Mouse (Mus musculus) bone marrow, adult 2 months (tissue): Measurements from ENCODE around the gene Syt16. TPM values are rescaled to one million over a fixed set of nuclear protein-coding genes. Genes with fewer than 3 reads are reported as not detected.

Experiments used
- H3K27ac ChIP-seq: fragments of 200-500 bp; 2 replicates; pipeline ENCODE4 v1.5.1; 2012; ENCODE audit warnings: low read depth, mild to moderate bottlenecking, control low read depth, inconsistent platforms, low read length; ENCODE audit not compliant: control insufficient read depth, poor library complexity, insufficient read depth
- H3K4me1 ChIP-seq: fragments of 200-500 bp; 2 replicates; pipeline ENCODE4 v1.6.1; 2011; ENCODE audit warnings: low read length; ENCODE audit not compliant: control insufficient read depth, insufficient read depth
- H3K4me3 ChIP-seq: fragments of 200-500 bp; replicated peaks from 2 replicates; pipeline ENCODE3; 2011; ENCODE audit warnings: mild to moderate bottlenecking, low read depth, low read length, control low read depth; ENCODE audit not compliant: control insufficient read depth
- CTCF ChIP-seq: fragments of 200-500 bp; IDR thresholded peaks from 2 replicates; pipeline ENCODE4 v1.5.1; 2011; ENCODE audit warnings: low read length, control low read depth; ENCODE audit not compliant: control insufficient read depth, insufficient read depth
- POLR2A ChIP-seq: fragments of 200-500 bp; IDR thresholded peaks from 2 replicates; pipeline ENCODE4 v1.6.1; 2011; ENCODE audit warnings: low read depth, mild to moderate bottlenecking, control low read depth, low read length, borderline replicate concordance; ENCODE audit not compliant: control insufficient read depth
- WGBS: fragments of 180-500 bp; shearing (Covaris S2); methylation state at CpG from one replicate; pipeline ENCODE4 v1.1.7; 2018; 5-methylcytosine and 5-hydroxymethylcytosine counted together
- polyA plus RNA-seq: library from polyadenylated mRNA; stranded (reverse); fragments of >200 nt; gene quantifications from 2 replicates; pipeline ENCODE4 v1.2.4, GENCODE M21; 2011; ENCODE audit warnings: low replicate concordance; ENCODE audit not compliant: missing spikeins, insufficient read depth, insufficient read length

Syt16 gene
- polyA plus RNA-seq, 1 experiment: not detected

DNA sequence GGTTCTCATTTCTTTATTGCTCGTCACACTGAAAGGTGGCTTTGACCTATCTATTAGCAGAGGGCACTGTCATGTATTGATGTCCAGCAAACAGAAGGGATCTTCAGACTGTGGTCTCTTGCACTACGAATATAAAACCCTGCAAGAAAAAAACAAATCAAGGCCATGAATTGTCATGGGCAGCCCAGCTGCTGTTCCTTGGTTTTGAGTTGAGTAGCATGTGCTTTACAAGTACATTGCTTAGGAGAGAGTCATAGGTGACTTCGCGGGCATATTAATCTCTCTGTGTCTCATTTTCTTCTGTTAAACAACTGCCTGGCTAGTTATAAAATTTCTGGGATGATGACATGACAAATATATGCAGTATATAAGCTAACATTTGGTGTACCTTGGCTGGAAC is 192.4 kb downstream of the Syt16 start:
- TF ChIP-seq POLR2A (no peak), CTCF (no peak)
- H3K4me3 ChIP-seq: no peak overlapping the region
- H3K4me1 ChIP-seq: no peaks in the 10 kb centered on the region
- WGBS: 85% methylated on average over 4 of the region's 4 CpGs
- H3K27ac ChIP-seq: no peak overlapping the region

DNA sequence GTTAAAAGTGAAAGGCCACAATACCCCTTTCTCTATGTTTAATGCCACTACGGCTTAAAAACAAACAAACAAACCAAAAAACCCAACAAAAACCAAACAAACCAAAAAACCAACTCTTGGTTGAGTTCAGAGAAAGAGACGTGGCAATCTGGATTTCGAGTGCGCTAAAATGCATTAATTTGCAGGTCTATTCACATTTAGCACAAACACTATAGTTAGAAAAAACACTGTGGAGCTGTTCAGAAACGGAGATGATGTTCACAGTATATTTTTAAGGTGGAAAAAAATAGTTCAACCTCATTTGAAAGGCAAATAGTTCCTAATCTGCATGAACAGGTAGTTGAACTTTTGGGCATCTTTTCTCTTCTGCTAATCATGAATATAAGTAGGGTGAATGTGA is 192.8 kb downstream of the Syt16 start:
- TF ChIP-seq POLR2A (no peak), CTCF (no peak)
- Histone ChIP-seq H3K4me3 (no peak overlapping the region), H3K4me1 (no peaks in the 10 kb centered on the region), H3K27ac (no peak overlapping the region)
- WGBS: 83% methylated on average over 5 of the region's 5 CpGs

DNA sequence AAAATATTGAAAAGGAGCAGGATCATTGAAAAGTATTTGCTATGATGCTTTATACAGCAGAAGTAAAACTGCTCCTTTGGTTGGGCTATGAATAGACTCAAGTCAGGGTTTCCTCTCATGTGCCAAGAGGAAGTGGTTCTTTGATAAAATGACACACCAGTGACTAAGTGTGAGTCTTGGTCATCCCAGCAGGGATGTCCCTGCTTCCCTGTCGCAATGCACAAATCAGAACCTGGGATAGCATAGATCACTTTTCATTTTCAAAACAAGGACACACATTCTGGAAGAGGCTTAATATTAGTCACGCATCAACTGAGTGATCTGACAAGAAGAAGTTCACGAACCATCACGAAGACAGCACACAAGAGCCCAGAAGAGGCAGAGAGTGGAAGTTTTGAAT is 195.1 kb downstream of the Syt16 start:
- WGBS: 58% methylated on average over 4 of the region's 4 CpGs
- Histone ChIP-seq H3K4me3 (no peak overlapping the region), H3K4me1 (no peaks in the 10 kb centered on the region), H3K27ac (no peak overlapping the region)
- TF ChIP-seq POLR2A: no peak
- TF ChIP-seq CTCF: no peak

DNA sequence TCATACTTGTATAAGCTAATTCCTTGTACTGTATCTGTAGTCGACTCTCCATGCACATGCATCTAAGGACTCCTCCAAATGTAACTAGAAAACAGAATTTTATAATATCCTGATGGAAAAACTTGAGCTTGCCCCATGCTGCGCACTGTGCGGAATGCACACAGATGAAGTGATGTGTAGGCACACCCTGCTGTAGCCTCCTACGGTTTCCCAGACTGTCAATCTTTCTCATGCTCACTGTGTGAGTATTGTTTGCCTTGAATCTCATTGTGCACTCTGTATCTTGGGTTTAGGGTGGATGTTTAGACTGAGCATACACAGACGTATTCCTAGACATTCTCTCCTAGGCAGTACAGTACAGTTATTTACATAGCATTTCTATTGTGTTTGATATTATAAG is 203.9 kb downstream of the Syt16 start:
- Histone ChIP-seq H3K4me3 (no peak overlapping the region), H3K27ac (no peak overlapping the region), H3K4me1 (no peaks in the 10 kb centered on the region)
- 74% methylated on average over 5 of the region's 5 CpGs for WGBS
- TF ChIP-seq POLR2A (no peak), CTCF (no peak)

DNA sequence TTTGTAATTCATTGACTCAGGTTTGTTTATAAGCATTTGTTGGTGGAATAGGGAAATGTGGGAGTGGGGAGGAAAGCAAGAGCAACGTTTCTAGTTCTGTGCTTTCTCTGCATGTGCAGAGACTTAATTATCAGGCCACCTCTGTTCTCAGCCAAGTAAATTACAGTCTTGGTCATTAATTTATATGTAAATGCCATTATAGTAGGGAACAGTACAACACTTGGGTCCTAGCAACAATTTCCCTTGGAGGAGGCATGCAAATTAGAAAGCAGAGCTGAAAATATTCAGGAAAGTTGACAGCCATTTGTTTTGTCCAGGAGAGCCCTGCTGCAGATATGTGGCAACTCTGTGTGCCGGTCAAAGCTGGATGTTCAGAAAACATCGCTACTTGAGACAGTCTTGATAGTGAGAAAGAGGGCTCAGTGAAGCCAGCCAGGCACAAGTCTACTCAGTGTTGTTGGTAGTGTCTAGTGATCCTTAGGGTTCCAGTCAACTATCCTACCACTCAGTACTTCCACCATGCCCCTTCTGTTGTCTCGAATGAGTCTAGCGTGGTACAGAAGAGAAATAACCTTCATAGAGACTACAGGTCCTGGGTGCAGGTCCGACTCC is 205.1 kb downstream of the Syt16 start:
- Histone ChIP-seq H3K4me1 (no peaks in the 10 kb centered on the region), H3K4me3 (no peak overlapping the region), H3K27ac (no peak overlapping the region)
- WGBS: 80% methylated on average over 6 of the region's 6 CpGs
- no peak for TF ChIP-seq POLR2A
- no peak for TF ChIP-seq CTCF

DNA sequence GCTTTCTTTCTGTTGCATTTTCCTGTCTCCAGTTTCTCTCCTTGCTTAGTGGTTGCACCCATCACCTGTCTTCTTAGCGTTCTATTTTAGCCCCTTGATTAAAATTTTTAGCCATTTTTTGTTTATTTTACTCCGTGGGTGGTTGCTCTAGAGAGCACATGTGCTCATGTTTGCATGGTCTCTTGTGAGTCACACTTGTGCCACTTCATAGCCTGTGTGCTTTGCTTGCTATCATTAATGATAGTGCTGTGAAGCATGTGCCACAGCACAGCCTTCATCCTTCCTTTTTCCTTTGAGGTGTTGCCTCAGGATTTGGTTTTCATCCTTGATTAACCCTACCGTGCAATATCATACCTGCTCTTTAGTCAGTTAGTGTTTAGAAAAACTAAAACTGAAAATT is 214.7 kb downstream of the Syt16 start:
- WGBS: 66% methylated on average over 3 of the region's 3 CpGs
- Histone ChIP-seq H3K4me1 (no peaks in the 10 kb centered on the region), H3K4me3 (no peak overlapping the region), H3K27ac (no peak overlapping the region)
- TF ChIP-seq CTCF (no peak), POLR2A (no peak)

DNA sequence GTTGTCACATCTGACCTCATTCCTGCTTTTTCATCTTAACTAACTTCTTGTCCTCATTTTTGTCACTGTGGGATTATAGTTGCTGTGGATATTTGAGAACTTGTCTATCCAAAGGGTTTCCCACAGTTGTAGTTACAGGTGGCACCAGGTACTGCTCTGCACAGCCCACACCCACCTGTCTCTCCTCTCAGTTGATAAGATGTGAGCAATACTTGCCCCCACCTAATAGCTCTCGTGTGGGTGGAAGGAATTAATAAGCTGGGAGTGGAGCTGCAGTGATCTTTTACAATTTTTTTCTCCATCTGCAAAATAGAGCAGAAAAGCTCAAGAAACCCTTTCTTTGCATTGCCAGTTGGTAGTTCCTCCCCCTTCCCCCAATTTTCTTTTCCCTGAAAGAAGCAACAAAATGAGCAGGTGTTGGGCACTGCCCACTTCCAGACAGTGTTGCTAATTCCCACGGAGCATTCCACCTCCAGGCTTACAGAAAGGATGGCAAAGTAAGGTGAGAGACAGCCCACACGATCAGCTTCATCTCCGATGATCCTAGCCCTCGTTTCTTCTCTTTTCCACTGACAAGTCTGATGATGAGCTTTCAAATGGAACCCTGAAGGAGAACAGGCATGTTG is 218.8 kb downstream of the Syt16 start:
- H3K4me1 ChIP-seq: no peaks in the 10 kb centered on the region
- WGBS: 58% methylated on average over 5 of the region's 5 CpGs
- no peak overlapping the region for H3K27ac ChIP-seq
- TF ChIP-seq POLR2A: no peak
- no peak for TF ChIP-seq CTCF
- H3K4me3 ChIP-seq: no peak overlapping the region

DNA sequence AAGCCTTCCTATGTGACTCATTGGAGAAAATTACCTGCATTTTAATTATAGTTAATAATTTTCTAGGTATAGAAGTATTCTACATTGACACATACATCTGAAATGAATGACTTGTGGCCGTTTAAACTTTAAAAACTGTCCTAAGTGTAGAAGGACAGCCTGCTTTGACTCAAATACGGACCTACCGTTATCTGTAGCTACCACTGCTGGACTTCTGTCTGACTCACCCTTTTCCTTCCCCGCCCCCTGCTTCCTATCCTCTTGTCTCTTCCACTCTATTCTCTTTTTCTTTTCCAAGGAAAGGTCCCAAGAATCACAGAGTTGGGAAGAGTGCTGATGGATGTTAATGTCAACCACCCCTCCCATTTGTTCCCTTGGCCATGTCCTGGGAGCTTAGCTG is 222.4 kb downstream of the Syt16 start:
- H3K4me1 ChIP-seq: no peaks in the 10 kb centered on the region
- WGBS: 58% methylated on average over 4 of the region's 4 CpGs
- no peak overlapping the region for H3K4me3 ChIP-seq
- no peak overlapping the region for H3K27ac ChIP-seq
- no peak for TF ChIP-seq CTCF
- no peak for TF ChIP-seq POLR2A

DNA sequence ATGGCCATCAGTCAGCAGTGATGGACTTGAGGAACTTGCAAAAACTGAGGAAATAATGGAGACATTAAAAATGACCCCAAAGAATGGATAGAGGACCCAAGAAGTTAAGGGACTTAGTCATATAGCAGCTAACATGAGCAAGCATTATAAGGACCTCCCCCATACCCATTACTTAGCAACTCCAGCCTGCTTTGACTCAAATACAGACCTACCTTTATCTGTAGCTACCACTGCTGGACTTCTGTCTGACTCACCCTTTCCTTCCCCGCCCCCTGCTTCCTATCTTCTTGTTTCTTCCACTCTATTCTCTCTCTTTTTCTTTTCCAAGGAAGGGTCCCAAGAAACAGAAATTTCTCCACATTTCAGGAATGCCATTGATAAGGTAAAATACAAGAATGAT is 223.2 kb downstream of the Syt16 start:
- no peak overlapping the region for H3K27ac ChIP-seq
- WGBS: 69% methylated on average over 1 of the region's 1 CpGs

More for the DNA sequence above, 223.2 kb downstream of the Syt16 start:
- H3K4me1 ChIP-seq: no peaks in the 10 kb centered on the region
- H3K4me3 ChIP-seq: no peak overlapping the region
- TF ChIP-seq POLR2A (no peak), CTCF (no peak)
